Comparison of ENCODE assay signal across 39 mouse cellular contexts in the genomic region with DNA sequence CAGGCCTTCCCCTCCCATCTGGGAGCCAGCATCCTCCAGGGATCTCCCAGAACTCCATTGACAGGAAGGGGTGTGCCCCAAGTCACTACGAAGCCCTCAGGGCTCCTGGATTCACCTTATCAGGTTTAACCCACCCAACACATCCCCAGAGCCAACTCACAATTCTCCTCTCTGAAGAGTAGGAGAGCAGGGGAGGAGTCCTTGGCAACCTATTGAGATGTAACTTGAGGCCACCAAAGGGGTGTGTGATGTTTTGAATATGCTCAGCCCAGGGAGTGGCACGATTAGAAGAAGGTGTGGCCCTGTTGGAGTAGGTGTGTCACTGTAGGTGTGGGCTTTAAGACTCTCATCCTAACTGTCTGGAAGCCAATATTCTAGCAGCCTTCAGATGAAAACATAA. TPM values are rescaled to one million over a fixed set of nuclear protein-coding genes. Genes with fewer than 3 reads are reported as not detected.
DNase-seq lines count a peak whose midpoint lies in the region; ATAC-seq and TF ChIP-seq lines count a peak whose summit lies in the region.
"Had no signal": no experiment of that assay in that cellular context is flagged by ENCODE, and none has a peak within 500 bp of the region (broad histone marks: within the 10 kb centered on the region; RNA-seq: fewer than 3 reads in every experiment).

No protein-coding gene starts in this region.

- no peak overlapping the region for H3K9ac ChIP-seq in liver, embryonic 14.5 days (replicated peaks)
- no peak overlapping the region for H3K9ac ChIP-seq in liver, embryonic 12.5 days
- H3K9ac ChIP-seq in liver, postnatal 0 days (replicated peaks) = no peak overlapping the region
- H3K9ac ChIP-seq in hindbrain, embryonic 16.5 days (ENCODE audit: low read depth, low read length) = no peak overlapping the region
- H3K9ac ChIP-seq: forebrain, embryonic 15.5 days; heart, embryonic 13.5 days; hindbrain, embryonic 15.5 days; kidney, embryonic 15.5 days; limb, embryonic 12.5 days; liver, embryonic 15.5 days had no signal

- H3K9me3 ChIP-seq in liver, embryonic 14.5 days (ENCODE audit: control insufficient read depth, low read length) = no peaks in the 10 kb centered on the region
- no peaks in the 10 kb centered on the region for H3K9me3 ChIP-seq in liver, embryonic 12.5 days (replicated peaks)
- no peaks in the 10 kb centered on the region for H3K9me3 ChIP-seq in liver, postnatal 0 days (ENCODE audit: low read length)
- H3K9me3 ChIP-seq in hindbrain, embryonic 16.5 days (ENCODE audit: control insufficient read depth, low read length) = no peaks in the 10 kb centered on the region
- H3K9me3 ChIP-seq: forebrain, embryonic 10.5 days; forebrain, embryonic 15.5 days; G1E; heart, embryonic 13.5 days; hindbrain, embryonic 10.5 days; hindbrain, embryonic 15.5 days; kidney, embryonic 15.5 days; limb, embryonic 12.5 days; liver, embryonic 15.5 days had no signal

- H3K36me3 ChIP-seq in liver, embryonic 14.5 days (replicated peaks; ENCODE audit: control insufficient read depth, insufficient read depth, low read depth) = no peaks in the 10 kb centered on the region
- no peaks in the 10 kb centered on the region for H3K36me3 ChIP-seq in liver, embryonic 12.5 days
- H3K36me3 ChIP-seq in liver, postnatal 0 days (replicated peaks; ENCODE audit: insufficient read depth, low read length) = no peaks in the 10 kb centered on the region
- H3K36me3 ChIP-seq in hindbrain, embryonic 16.5 days (ENCODE audit: control insufficient read depth, insufficient read depth, low read length) = no peaks in the 10 kb centered on the region
- H3K36me3 ChIP-seq: forebrain, embryonic 10.5 days; forebrain, embryonic 15.5 days; G1E; heart, embryonic 13.5 days; hindbrain, embryonic 10.5 days; hindbrain, embryonic 15.5 days; kidney, embryonic 15.5 days; limb, embryonic 12.5 days; liver, embryonic 15.5 days had no signal

- no peaks in the 10 kb centered on the region for H3K27me3 ChIP-seq in liver, embryonic 14.5 days (ENCODE audit: control insufficient read depth, insufficient read depth, low read length)
- H3K27me3 ChIP-seq in liver, embryonic 12.5 days (replicated peaks) = no peaks in the 10 kb centered on the region; the same call in 1 of the 2 replicates
- no peaks in the 10 kb centered on the region for H3K27me3 ChIP-seq in liver, postnatal 0 days (ENCODE audit: insufficient read depth, low read length)
- H3K27me3 ChIP-seq in hindbrain, embryonic 16.5 days (replicated peaks; ENCODE audit: control insufficient read depth, insufficient read depth, low read length) = no peaks in the 10 kb centered on the region
- H3K27me3 ChIP-seq: forebrain, embryonic 15.5 days; heart, embryonic 13.5 days; hindbrain, embryonic 15.5 days; kidney, embryonic 15.5 days; limb, embryonic 12.5 days had no signal

- H3K4me2 ChIP-seq in liver, embryonic 14.5 days (ENCODE audit: low read depth) = no peak overlapping the region
- no peak overlapping the region for H3K4me2 ChIP-seq in liver, embryonic 12.5 days
- no peak overlapping the region for H3K4me2 ChIP-seq in liver, postnatal 0 days (ENCODE audit: low read depth, low read length)
- no peak overlapping the region for H3K4me2 ChIP-seq in hindbrain, embryonic 16.5 days (ENCODE audit: low read length)
- H3K4me2 ChIP-seq: forebrain, embryonic 15.5 days; heart, embryonic 13.5 days; hindbrain, embryonic 15.5 days; kidney, embryonic 15.5 days; limb, embryonic 12.5 days; liver, embryonic 15.5 days had no signal

- H3K27ac ChIP-seq in liver, embryonic 14.5 days = no peak overlapping the region
- no peak overlapping the region for H3K27ac ChIP-seq in liver, embryonic 12.5 days
- H3K27ac ChIP-seq in liver, postnatal 0 days (ENCODE audit: low read depth) = no peak overlapping the region
- H3K27ac ChIP-seq in hindbrain, embryonic 16.5 days (ENCODE audit: low read depth, low read length) = no peak overlapping the region
- H3K27ac ChIP-seq: forebrain, embryonic 10.5 days; forebrain, embryonic 15.5 days; gastrocnemius, adult 2 months; heart, adult 2 months; heart, embryonic 13.5 days; hindbrain, embryonic 10.5 days; hindbrain, embryonic 15.5 days; kidney, embryonic 15.5 days; left cerebral cortex, adult 2 months; limb, embryonic 12.5 days; liver, embryonic 15.5 days had no signal

- 0 out of 2 replicates have a peak, but pooled peaks have one; percentile 28 for ATAC-seq in liver, embryonic 14.5 days (ENCODE audit: insufficient read depth)
- ATAC-seq in liver, embryonic 12.5 days = no peak
- peak; percentile 55 for ATAC-seq in liver, postnatal 0 days
- no peak for ATAC-seq in hindbrain, embryonic 16.5 days
- ATAC-seq: CD4-positive, CD25-positive, alpha-beta regulatory T cell, adult 4 months; forebrain, embryonic 15.5 days; lung, postnatal 0 days had no signal

- 18% methylated on average over 2 of the region's 2 CpGs for WGBS in liver, embryonic 14.5 days (ENCODE audit: insufficient replicate concordance)
- WGBS in liver, embryonic 12.5 days (ENCODE audit: insufficient replicate concordance) = 15% methylated on average over 2 of the region's 2 CpGs
- WGBS in liver, postnatal 0 days (ENCODE audit: insufficient replicate concordance) = 32% methylated on average over 2 of the region's 2 CpGs
- WGBS in hindbrain, embryonic 16.5 days = 49% methylated on average over 2 of the region's 2 CpGs

- H3K4me1 ChIP-seq in liver, embryonic 14.5 days (replicated peaks; ENCODE audit: control insufficient read depth in 2 of 2, insufficient read depth in 2 of 2, low read length in 1 of 2) = no peaks in the 10 kb centered on the region
- H3K4me1 ChIP-seq in liver, embryonic 12.5 days = peaks cover 7% of the 10 kb centered on the region
- no peaks in the 10 kb centered on the region for H3K4me1 ChIP-seq in liver, postnatal 0 days (ENCODE audit: insufficient read depth)
- H3K4me1 ChIP-seq in hindbrain, embryonic 16.5 days (ENCODE audit: control insufficient read depth, insufficient read depth, low read depth, low read length) = no peaks in the 10 kb centered on the region
- H3K4me1 ChIP-seq: forebrain, embryonic 15.5 days; hindbrain, embryonic 15.5 days had no signal

- TF ChIP-seq EP300 in liver, embryonic 14.5 days (IDR thresholded peaks at IDR 0.05; ENCODE audit: low read depth) = no peak
- TF ChIP-seq EP300 in liver, postnatal 0 days (IDR thresholded peaks at IDR 0.05; ENCODE audit: low read depth) = no peak

- DNase-seq in liver, embryonic 14.5 days (ENCODE audit: low read depth in 3 of 3, low spot score in 3 of 3) = peak in 1 of 3 experiments; percentile 24
- DNase-seq in R1 (ENCODE audit: low read depth, low spot score) = peak; percentile 94
- no peak for DNase-seq in liver, postnatal 0 days
- no peak for DNase-seq in heart, adult 9 months (ENCODE audit: low spot score in 2 of 2)
- DNase-seq in right cerebral cortex, postnatal 4 days = no peak
- DNase-seq: adrenal gland, postnatal 25 days; cerebellum, adult 11-12 months; cerebellum, postnatal 10 days; gastrocnemius, adult 2 months; gastrocnemius, postnatal 36 days; heart, adult 2 months; heart, postnatal 14 days; kidney, adult 18-20 months; kidney, postnatal 25 days; lung, postnatal 4 days; midbrain, embryonic 14.5 days; right cerebral cortex, postnatal 25 days; spleen, adult 18-20 months; thymus, adult 2 months; thymus, postnatal 4 days had no signal

- no peak overlapping the region for H3K4me3 ChIP-seq in liver, embryonic 14.5 days (ENCODE audit: insufficient read depth in 1 of 2, low read depth in 2 of 2, low read length in 2 of 2)
- H3K4me3 ChIP-seq in liver, embryonic 12.5 days = no peak overlapping the region
- no peak overlapping the region for H3K4me3 ChIP-seq in liver, postnatal 0 days (ENCODE audit: low read depth, low read length)
- no peak overlapping the region for H3K4me3 ChIP-seq in hindbrain, embryonic 16.5 days (ENCODE audit: low read length)
- H3K4me3 ChIP-seq: forebrain, embryonic 10.5 days; forebrain, embryonic 15.5 days; gastrocnemius, adult 2 months; heart, adult 2 months; heart, embryonic 13.5 days; hindbrain, embryonic 10.5 days; hindbrain, embryonic 15.5 days; kidney, embryonic 15.5 days; left cerebral cortex, adult 2 months; limb, embryonic 12.5 days; liver, embryonic 15.5 days had no signal

- TF ChIP-seq CTCF in liver, embryonic 14.5 days (IDR thresholded peaks at IDR 0.05; ENCODE audit: low read depth) = no peak
- TF ChIP-seq CTCF in liver, postnatal 0 days (IDR thresholded peaks at IDR 0.05; ENCODE audit: low read depth) = no peak

RNA-seq across cellular contexts. Expression of gene Mrgprd, which starts 11.1 kb away (rescaled TPM):
- polyA plus RNA-seq in liver, embryonic 14.5 days (2012; rRNA removed) = not detected in 2 replicates
- not detected in 2 replicates for polyA plus RNA-seq in liver, embryonic 14.5 days (2014; fragmentation: Nextera tagmentation; extraction: Ambion mirVana)
- polyA plus RNA-seq in liver, embryonic 12.5 days (2016; fragmentation: Nextera tagmentation; extraction: Ambion mirVana) = not detected in 2 replicates
- polyA plus RNA-seq in liver, postnatal 0 days (2015; fragmentation: Nextera tagmentation; extraction: Ambion mirVana) = not detected in 2 replicates
- polyA plus RNA-seq in hindbrain, embryonic 16.5 days (2015; fragmentation: Nextera tagmentation; extraction: Ambion mirVana) = 0.10 and 0.11 TPM in 2 replicates
- polyA plus RNA-seq: cortical plate, adult 2 months; forebrain, embryonic 10.5 days; forebrain, embryonic 15.5 days; frontal cortex, adult 2 months; G1E; heart, adult 2 months; heart, embryonic 13.5 days; hindbrain, embryonic 10.5 days; hindbrain, embryonic 15.5 days; intestine, embryonic 14.5 days; kidney, embryonic 15.5 days; limb, embryonic 12.5 days; liver, embryonic 15.5 days; lung, postnatal 0 days; midbrain, embryonic 14.5 days; neural tube, embryonic 14.5 days; stomach, embryonic 16.5 days; thymus, adult 2 months had no signal

RNA-seq across cellular contexts. Expression of gene Mrgprf, which starts 25.1 kb away (rescaled TPM):
- polyA plus RNA-seq in liver, embryonic 14.5 days (2012; rRNA removed) = 0.02 and 0.03 TPM in 2 replicates
- not detected in 2 replicates for polyA plus RNA-seq in liver, embryonic 14.5 days (2014; fragmentation: Nextera tagmentation; extraction: Ambion mirVana)
- not detected in 2 replicates for polyA plus RNA-seq in liver, embryonic 12.5 days (2016; fragmentation: Nextera tagmentation; extraction: Ambion mirVana)
- 0.16 and 0.24 TPM in 2 replicates for polyA plus RNA-seq in liver, postnatal 0 days (2015; fragmentation: Nextera tagmentation; extraction: Ambion mirVana)
- polyA plus RNA-seq in hindbrain, embryonic 16.5 days (2015; fragmentation: Nextera tagmentation; extraction: Ambion mirVana) = 3.6 and 5.3 TPM in 2 replicates
- polyA plus RNA-seq: CD4-positive, CD25-positive, alpha-beta regulatory T cell, adult 4 months; G1E had no signal

RNA-seq across cellular contexts. Expression of gene Tpcn2, which starts 41.9 kb away (rescaled TPM):
- polyA plus RNA-seq in liver, embryonic 14.5 days (2012; rRNA removed) = 3.1 and 3.3 TPM in 2 replicates
- polyA plus RNA-seq in liver, embryonic 14.5 days (2014; fragmentation: Nextera tagmentation; extraction: Ambion mirVana) = 0.39 TPM in 2 replicates
- 2.9 and 3.1 TPM in 2 replicates for polyA plus RNA-seq in liver, embryonic 12.5 days (2016; fragmentation: Nextera tagmentation; extraction: Ambion mirVana)
- polyA plus RNA-seq in liver, postnatal 0 days (2015; fragmentation: Nextera tagmentation; extraction: Ambion mirVana) = 2.2 and 2.3 TPM in 2 replicates
- polyA plus RNA-seq in hindbrain, embryonic 16.5 days (2015; fragmentation: Nextera tagmentation; extraction: Ambion mirVana) = 2.8 and 3.3 TPM in 2 replicates

Comparison
In these comparisons a context has a peak if more than half of its experiments do, and no peak if none do; other contexts are left out.
1. ATAC-seq: peak in liver, embryonic 14.5 days (single experiment) and liver, postnatal 0 days (single experiment); none in liver, embryonic 12.5 days (single experiment) and hindbrain, embryonic 16.5 days (single experiment).